Mouse (Mus musculus) adrenal gland, postnatal 4 days (tissue): ENCODE data around the gene Insig1. TPM values are rescaled to one million over a fixed set of nuclear protein-coding genes. Genes with fewer than 3 reads are reported as not detected.

Experiments used
- DNase-seq, 2 experiments: peaks; one replicate each; pipeline ENCODE4 v3.0.0; 2021 to 2022; ENCODE audit warnings: low spot score in 2 of 2, mixed read lengths in 2 of 2
- total RNA-seq, 2 experiments: library from RNA; stranded (reverse); gene quantifications; 2 replicates each; pipeline ENCODE4 v1.2.3; 2021

Gene Insig1
- total RNA-seq, 2 experiments from 2014 or later = 44.5 to 48.8 TPM

DNA sequence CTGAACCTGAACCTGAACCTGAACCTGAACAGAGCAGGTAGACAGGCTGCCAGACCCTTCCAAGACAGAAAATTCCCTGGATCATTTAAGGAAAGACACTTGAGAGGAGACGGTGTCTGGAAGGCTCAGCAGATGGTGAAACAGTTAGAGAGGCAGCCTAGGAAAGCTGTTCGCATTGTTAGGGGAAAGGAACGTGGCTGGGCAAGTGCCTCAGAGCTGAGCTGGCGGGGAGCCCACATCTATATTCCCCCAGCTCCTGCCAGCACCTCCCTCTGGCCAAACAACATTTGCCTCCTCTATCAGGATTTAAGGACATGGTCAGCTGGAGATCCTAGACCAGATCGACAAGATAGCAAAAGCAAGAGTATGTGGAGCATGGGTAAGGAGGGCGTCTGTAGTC, 10.2 kb upstream of the Insig1 start:
- DNase-seq = no peak

- DNase-seq = no peak
Observed at GRCm38 (mm10) chr5:28063989-28064624, 7.1 kb upstream of the Insig1 start.

DNA sequence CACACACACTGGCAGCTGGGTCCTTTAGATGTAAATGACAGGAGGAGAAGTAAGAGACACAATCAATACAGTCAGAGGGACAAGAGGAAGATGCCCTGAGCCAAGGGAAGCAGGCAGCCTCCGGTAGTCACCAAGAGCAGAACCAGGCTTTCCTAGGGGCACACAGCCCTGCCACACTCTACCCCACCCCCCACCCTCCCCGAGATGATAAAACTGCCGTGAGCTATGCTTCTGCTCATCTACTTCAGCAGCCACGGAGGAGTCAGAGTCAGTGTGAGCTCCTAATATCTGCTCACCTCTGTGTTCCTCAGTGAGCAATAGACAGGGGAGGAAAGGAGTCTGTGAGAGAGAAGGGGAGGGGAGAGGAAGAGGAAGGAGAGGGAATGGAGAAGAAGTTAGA, 5.9 kb upstream of the Insig1 start:
- no peak for DNase-seq

DNA sequence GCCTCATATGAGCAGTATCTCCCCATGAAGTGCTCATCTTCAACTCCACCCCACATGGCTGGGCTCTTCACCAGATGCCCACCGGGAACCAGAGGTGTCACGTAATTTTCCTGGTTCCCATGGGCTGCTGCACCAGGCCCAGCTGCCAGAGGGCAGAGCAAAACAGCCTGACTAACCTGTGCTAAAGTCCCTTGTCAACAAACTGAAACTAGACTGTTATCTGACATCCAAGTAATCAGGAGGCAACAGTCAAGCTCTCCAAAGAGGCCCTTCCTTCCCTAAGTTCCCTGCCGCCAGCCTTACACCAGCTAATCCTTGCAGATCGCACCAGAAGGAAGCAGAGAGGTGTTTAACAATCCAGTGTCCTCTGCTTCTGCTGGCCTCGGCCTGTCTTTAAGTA, 4.9 kb upstream of the Insig1 start:
- DNase-seq = no peak

DNA sequence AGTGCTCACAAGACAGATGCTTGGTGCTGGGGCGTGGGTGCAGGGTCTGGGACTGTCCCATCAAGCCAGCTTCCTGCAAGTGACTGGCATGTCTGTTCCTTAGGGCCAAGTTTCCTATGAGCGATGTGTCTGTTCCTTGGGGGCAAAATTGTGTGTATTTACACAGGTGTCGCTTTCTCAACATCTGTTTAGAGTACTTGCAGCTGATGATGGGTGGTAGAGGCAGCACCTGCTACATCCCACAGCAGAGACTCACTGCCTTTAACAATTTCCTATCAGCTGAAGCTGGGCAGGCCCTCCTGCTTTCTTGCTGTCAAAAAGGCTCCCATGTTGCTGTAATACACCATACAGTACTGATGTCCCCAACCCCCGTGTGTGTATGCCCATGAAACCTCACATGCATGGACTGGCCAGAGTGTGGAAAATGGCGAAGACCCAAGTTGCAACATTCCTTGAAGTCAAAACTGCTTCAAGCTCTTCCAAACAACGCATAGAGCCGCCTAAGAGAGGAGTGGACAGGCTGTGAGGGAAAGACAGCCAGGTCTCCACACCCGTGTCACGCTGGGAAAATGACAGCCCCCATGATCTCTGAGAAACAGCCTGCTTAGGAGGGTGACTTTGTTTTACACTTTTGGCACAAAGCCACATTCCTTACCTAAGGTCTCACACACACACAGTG, 875 bp upstream of the Insig1 start:
- no peak for DNase-seq

GRCm38 (mm10) chr5:28071456-28072223, 477 bp downstream of the Insig1 start:
- peak; percentile 32 to 55 for DNase-seq

DNA sequence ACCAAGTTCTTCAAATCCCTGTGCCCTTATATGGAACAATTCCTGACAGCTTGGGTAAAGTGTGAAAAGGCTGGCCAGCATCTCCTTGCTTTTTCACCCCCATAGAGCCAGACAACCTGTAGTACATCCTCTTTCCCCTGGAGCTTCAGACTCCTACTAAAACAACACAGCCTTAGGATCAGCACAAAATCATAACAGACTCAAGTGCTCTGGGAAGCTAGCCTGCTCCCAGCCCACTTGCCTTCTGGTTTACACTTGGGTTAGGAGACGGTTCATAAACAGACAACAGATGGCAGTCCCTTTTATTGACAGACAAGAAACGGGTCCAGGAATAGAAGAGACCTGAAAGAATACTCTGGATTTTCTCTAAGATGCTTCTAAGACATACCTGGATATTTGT, 8.3 kb downstream of the Insig1 start:
- no peak for DNase-seq

DNA sequence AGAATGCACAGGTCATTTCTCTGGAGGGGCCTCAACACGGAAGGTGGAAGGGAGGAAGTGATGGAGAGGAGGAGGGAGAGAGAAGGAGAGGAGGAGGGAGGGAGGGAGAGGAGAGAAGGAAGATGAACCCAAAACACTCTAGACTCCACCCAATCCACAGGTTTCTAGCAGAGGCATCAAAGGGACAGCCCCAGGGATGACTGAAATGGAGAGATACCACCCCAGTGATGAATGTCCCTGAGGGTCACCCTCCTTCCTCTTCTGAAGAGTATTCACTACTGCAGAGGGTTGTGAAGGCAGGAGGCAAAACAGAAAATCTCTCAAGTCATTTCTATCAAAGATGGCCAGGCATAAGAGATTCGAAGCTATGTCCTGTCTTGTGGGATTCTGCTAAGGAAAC, 10.0 kb downstream of the Insig1 start:
- no peak for DNase-seq

- no peak for DNase-seq
Observed at GRCm38 (mm10) chr5:28081822-28082221, 10.7 kb downstream of the Insig1 start.

- no peak for DNase-seq
Observed at GRCm38 (mm10) chr5:28082312-28082711, 11.1 kb downstream of the Insig1 start.

DNA sequence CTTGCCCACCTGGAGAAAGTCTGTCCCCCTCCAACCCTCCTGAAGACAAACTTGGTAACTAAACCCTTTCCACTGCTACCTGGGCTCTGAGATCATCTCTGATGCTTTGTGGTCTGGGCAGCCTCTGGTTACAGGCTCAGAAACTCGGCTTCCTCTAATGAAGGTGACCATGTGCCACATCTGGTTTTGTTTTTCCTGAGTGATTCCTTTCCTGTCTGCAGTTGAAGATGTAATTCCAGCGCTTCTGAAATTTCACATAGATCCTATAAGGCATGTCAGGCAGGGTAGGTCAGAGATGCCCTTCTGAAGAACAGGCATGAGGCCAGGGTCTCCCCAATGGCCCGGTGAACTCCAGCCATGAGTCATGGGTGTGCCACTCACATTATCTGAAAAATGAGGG, 11.6 kb downstream of the Insig1 start:
- DNase-seq = no peak

DNA sequence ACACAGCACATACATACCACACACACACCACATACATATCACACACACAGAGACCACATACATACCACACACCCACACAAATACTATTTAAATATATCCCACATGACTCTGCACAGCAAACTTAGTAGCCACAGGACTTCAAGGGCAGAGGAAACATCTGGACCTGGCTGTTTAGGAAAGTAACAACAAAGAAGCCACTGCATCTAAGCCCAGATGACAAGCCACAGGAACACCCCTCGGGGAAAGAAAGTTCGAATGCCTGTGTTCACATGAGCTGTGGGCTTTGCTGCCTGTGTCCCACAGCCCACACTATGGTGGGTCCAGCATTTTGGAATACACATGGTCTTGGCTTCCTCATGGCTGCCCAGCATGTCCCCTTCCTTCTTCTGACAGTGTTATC, 13.6 kb downstream of the Insig1 start:
- DNase-seq = no peak

- no peak for DNase-seq
Observed at GRCm38 (mm10) chr5:28090547-28090946, 19.4 kb downstream of the Insig1 start.

GRCm38 (mm10) chr5:28092327-28092726, 21.2 kb downstream of the Insig1 start:
- no peak for DNase-seq

DNA sequence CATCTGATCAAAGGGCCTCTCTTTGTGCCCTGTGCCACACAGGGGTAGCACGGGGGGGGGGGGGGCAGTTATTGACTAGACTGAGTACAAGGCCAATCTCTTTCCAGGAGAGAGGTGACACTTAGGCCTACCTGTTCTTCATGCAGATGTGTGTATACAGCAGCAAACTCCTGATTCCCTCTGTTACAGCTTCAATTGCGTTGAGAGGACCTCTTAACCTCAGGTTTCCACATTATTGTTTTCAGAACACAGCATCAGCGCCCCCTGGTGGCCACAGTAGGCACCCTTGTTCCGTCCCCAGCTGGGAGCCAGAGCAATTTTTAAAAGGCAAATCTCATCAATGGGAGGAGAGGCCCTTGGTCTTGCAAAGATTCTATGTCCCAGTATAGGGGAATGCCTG, 22.7 kb downstream of the Insig1 start:
- peak; percentile 46 to 66 for DNase-seq

DNA sequence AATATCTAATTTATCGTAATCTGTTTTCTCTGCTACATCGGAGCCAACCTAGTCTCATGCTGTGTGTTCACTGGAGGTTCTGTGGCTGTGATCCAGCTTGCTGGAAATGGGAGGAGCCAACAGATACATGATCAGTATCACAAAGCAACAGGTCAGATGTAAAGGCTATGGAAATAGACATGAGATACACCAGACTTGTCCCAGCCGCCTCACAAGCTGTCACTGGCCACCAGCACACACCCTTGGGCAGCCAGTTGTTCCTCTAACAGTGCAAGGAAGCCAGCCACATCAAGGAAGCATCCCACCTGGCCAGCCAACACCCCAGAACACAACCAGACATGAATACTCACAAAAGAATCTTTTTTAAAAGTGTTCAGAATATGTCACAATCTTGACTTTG, 23.2 kb downstream of the Insig1 start:
- no peak for DNase-seq

GRCm38 (mm10) chr5:28094846-28095245, 23.7 kb downstream of the Insig1 start:
- no peak for DNase-seq

DNA sequence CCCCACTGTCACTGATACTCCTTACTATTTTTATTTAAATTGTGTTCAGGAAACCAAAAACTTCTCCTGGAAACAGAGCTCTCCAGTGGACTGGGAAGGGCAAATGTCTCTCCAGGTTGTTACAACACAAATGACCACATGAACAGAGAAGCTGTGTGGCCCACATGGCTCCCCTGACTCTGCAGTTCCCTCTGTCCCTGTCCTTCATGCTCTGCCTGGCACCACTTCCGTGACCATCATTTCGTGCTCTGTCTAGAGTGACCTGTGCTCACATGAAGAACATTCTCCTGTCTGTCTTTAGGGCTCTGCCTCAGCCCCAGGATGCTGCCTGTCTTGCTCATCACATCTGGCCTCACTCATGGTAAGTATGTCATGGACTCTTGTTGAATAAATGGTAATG, 24.5 kb downstream of the Insig1 start:
- DNase-seq = no peak

- no peak for DNase-seq
Observed at GRCm38 (mm10) chr5:28106966-28107365, 35.8 kb downstream of the Insig1 start.

GRCm38 (mm10) chr5:28107974-28108373, 36.8 kb downstream of the Insig1 start:
- no peak for DNase-seq

GRCm38 (mm10) chr5:28110881-28111280, 39.7 kb downstream of the Insig1 start:
- DNase-seq = no peak

DNA sequence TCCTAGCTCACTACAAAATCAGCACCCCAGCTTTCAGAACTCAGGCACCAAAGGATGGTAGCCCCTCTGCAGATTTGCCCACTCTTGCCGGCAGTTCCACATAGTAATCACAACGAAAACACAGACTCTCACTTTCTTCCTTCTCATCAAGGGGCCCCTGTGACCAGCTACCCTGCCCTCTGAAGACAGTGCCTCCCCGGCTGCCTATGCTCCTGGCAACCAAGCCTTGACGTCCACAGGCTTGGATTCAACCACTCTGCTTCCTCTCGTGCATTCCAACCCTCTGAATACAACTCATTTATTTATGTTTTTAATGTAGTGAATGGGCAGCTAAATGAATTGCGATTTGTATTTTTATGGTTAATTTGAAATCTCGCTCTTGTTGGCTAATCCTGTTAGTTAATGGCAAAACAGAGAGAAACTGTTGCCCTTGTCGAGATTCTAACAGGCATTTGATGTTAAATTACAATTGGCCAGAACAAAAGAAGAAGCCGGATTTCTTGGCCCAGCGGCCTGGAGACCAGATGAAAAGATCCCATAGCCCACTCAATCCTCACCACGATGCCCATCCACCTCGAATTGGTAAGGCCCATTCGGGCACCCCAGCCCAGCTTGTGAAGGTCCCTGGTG, 46.2 kb downstream of the Insig1 start:
- DNase-seq = no peak
